Mouse (Mus musculus): Measurements from ENCODE around the gene Cd274. TPM values are rescaled to one million over a fixed set of nuclear protein-coding genes. Genes with fewer than 3 reads are reported as not detected.

Gene Cd274
- polyA plus RNA-seq, 1 experiment from 2014 or later: 0.66 TPM

DNA sequence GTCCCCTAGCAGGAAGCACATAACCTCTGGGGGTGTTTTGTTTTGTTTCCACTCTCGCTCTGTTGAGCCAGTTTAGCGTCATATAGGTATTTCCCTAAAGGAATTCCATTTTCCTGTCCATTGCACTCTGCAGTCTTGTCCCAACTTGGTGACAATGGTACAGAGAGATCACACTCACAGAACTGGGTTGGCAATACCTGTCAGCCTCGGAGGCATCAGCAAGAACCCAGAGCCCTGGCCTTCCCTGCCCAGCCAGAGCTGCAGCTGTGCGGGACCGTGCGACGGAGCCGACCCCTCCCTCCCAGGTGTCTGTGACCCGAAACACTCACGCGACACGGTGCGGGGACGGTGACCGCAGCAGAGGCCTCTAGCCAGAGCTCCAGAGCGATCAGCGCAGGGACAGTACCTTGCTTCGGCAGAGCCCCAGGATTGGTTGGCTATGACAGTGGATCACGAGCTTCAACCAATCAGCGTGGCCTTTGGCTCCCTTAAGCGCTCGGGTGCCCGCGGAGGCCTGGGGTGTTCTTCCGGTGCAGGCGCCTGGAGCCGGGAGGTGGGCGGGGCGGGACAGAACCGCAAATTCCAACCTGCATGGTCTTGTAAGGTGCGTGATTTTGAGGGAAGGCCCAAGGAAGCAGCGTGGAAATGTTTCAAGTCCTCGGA, 5.7 kb upstream of the Cd274 start:
- peak overlapping the region; percentile 75 for H3K27ac ChIP-seq (replicated peaks; ENCODE audit: low read depth, low read length)
- WGBS: 2% methylated on average over 33 of the region's 33 CpGs
- peaks cover 20% of the 10 kb centered on the region for H3K36me3 ChIP-seq (ENCODE audit: control insufficient read depth, insufficient read depth, low read length)
- peak overlapping the region; percentile 66 for H3K4me3 ChIP-seq (replicated peaks; ENCODE audit: low read depth, low read length)
- DNase-seq (peak; percentile 96), ATAC-seq (ENCODE audit: low FRiP score, low TSS enrichment) (peak; percentile 100)
- H3K4me2 ChIP-seq (ENCODE audit: low read length): peak overlapping the region; percentile 75
- peak overlapping the region; percentile 74 for H3K9ac ChIP-seq (replicated peaks; ENCODE audit: low read length)
- H3K4me1 ChIP-seq (ENCODE audit: control insufficient read depth, insufficient read depth, low read length): peaks cover 17% of the 10 kb centered on the region
- H3K27me3 ChIP-seq (ENCODE audit: control insufficient read depth, insufficient read depth, low read length): no peaks in the 10 kb centered on the region
- no peaks in the 10 kb centered on the region for H3K9me3 ChIP-seq (ENCODE audit: control insufficient read depth, low read length)

DNA sequence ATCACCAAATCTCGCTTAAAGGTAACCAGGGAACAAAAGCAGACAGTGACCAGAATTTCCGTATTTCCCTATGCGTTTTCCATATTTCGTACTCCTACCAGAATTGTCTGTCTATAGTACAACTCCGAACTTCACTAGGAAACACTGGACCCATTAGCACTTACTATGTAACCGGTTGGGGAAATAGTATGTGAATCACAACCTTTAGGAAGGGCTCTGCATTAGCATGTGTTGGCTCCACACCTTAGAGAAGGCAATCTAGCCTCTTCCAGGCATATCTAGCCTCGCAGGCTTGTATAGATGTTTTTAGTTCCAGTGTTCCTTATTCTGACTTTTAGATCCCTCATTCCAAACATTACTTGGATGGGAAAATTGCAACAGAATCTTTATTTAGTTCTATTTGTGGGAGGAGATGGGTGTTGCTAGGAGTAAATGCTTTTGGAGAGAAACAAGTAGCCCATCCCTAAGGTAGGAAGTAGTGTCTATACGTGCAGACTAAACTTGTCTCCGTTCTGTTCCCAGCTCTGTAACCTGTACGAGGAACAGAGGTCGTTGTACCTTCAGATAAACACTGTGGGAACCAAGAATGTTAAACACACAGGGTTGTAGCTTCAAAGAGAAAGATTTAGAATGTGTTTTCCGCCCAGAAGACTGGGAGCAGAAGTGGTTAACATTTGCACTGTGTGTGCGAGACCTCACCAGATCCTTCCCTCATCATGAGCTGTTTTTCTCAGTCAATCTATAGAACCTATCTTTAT, 4.9 kb upstream of the Cd274 start:
- peak overlapping the region; percentile 49; the same call in 1 of the 2 replicates for H3K27ac ChIP-seq (replicated peaks; ENCODE audit: low read depth, low read length)
- ATAC-seq (ENCODE audit: low FRiP score, low TSS enrichment) (0 out of 2 replicates have a peak, but pooled peaks have one; percentile 24), DNase-seq (no peak)
- WGBS: 45% methylated on average over 13 of the region's 13 CpGs
- H3K9me3 ChIP-seq (ENCODE audit: control insufficient read depth, low read length): no peaks in the 10 kb centered on the region
- peak overlapping the region; percentile 66 for H3K4me3 ChIP-seq (replicated peaks; ENCODE audit: low read depth, low read length)
- H3K36me3 ChIP-seq (ENCODE audit: control insufficient read depth, insufficient read depth, low read length): peaks cover 15% of the 10 kb centered on the region; the same call in 1 of the 2 replicates
- H3K27me3 ChIP-seq (ENCODE audit: control insufficient read depth, insufficient read depth, low read length): no peaks in the 10 kb centered on the region
- H3K9ac ChIP-seq (replicated peaks; ENCODE audit: low read length): peak overlapping the region; percentile 74
- H3K4me2 ChIP-seq (ENCODE audit: low read length): peak overlapping the region; percentile 75
- H3K4me1 ChIP-seq (ENCODE audit: control insufficient read depth, insufficient read depth, low read length): peaks cover 21% of the 10 kb centered on the region

DNA sequence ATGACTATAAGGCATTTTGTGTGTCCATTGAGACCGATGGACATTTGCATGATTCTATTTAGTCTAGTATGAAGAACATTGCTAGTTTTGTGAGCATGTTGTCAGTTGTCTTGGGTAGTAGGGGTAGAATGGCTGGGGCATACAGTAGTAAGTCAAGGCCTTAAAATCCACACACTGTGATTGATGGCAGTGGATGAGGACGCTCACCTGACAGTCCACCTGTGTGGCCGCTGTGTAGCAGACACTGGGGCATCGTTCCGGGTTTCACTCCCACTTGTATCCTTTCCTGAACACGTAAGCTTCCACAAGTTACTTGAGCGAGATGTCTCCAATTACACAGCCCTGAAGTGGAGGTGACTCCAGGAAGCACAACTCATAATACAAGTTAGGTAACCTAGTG, 3.7 kb upstream of the Cd274 start:
- WGBS: 90% methylated on average over 7 of the region's 7 CpGs
- Histone ChIP-seq H3K9ac (replicated peaks; ENCODE audit: low read length) (no peak overlapping the region), H3K27ac (replicated peaks; ENCODE audit: low read depth, low read length) (no peak overlapping the region), H3K4me3 (replicated peaks; ENCODE audit: low read depth, low read length) (no peak overlapping the region), H3K36me3 (ENCODE audit: control insufficient read depth, insufficient read depth, low read length) (peaks cover 8% of the 10 kb centered on the region; the same call in 1 of the 2 replicates), H3K4me1 (ENCODE audit: control insufficient read depth, insufficient read depth, low read length) (peaks cover 22% of the 10 kb centered on the region), H3K27me3 (ENCODE audit: control insufficient read depth, insufficient read depth, low read length) (no peaks in the 10 kb centered on the region), H3K4me2 (ENCODE audit: low read length) (no peak overlapping the region), H3K9me3 (ENCODE audit: control insufficient read depth, low read length) (no peaks in the 10 kb centered on the region)
- ATAC-seq (ENCODE audit: low FRiP score, low TSS enrichment): no peak
- DNase-seq: no peak

DNA sequence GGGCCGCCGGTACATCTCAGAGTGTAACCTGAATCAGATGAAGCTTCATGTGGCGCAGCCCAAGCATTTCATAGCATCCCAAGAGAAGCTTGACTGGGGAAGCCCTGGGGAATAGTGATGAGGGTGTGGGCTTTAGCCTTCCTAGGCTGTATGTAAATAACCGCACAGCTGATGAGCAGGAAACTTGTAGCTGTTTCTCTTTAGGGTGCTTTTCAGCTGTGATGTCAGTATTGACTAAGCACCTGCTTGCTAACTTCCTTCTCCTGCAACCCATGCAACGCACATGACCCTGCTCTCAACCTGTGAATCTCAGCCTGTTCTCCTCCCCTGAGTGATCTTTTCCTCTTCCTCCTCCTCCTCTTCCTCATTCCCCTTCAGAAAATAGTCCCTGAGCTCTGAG, 3.2 kb upstream of the Cd274 start:
- Histone ChIP-seq H3K4me3 (replicated peaks; ENCODE audit: low read depth, low read length) (no peak overlapping the region), H3K27me3 (ENCODE audit: control insufficient read depth, insufficient read depth, low read length) (no peaks in the 10 kb centered on the region), H3K27ac (replicated peaks; ENCODE audit: low read depth, low read length) (no peak overlapping the region), H3K9me3 (ENCODE audit: control insufficient read depth, low read length) (no peaks in the 10 kb centered on the region), H3K4me2 (ENCODE audit: low read length) (no peak overlapping the region), H3K9ac (replicated peaks; ENCODE audit: low read length) (no peak overlapping the region), H3K4me1 (ENCODE audit: control insufficient read depth, insufficient read depth, low read length) (peaks cover 22% of the 10 kb centered on the region), H3K36me3 (ENCODE audit: control insufficient read depth, insufficient read depth, low read length) (peaks cover 2% of the 10 kb centered on the region; the same call in 1 of the 2 replicates)
- WGBS: 75% methylated on average over 5 of the region's 5 CpGs
- ATAC-seq (ENCODE audit: low FRiP score, low TSS enrichment) (no peak), DNase-seq (no peak)

DNA sequence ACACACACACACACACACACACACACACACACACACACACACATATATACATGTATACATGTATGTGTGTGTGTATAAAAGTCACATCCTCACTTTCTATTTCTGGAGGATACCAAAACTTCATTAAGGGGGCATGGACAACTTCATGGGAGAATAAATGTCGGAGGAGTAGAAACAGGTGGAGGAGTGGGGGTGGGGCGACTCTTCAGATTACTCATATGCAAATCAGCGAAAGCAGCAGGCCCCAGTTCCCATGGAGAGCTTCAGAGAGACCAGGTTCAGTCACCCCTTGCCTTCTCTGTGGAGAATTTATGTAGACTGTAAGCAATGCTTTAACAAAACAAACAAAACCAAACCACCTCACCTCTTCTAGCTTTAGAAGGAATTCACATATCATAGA, 2.1 kb upstream of the Cd274 start:
- Histone ChIP-seq H3K36me3 (ENCODE audit: control insufficient read depth, insufficient read depth, low read length) (no peaks in the 10 kb centered on the region), H3K9ac (replicated peaks; ENCODE audit: low read length) (no peak overlapping the region), H3K4me1 (ENCODE audit: control insufficient read depth, insufficient read depth, low read length) (peaks cover 22% of the 10 kb centered on the region), H3K4me2 (ENCODE audit: low read length) (no peak overlapping the region), H3K27ac (replicated peaks; ENCODE audit: low read depth, low read length) (no peak overlapping the region), H3K27me3 (ENCODE audit: control insufficient read depth, insufficient read depth, low read length) (no peaks in the 10 kb centered on the region), H3K9me3 (ENCODE audit: control insufficient read depth, low read length) (no peaks in the 10 kb centered on the region), H3K4me3 (replicated peaks; ENCODE audit: low read depth, low read length) (no peak overlapping the region)
- WGBS: 22% methylated on average over 3 of the region's 3 CpGs
- DNase-seq (no peak), ATAC-seq (ENCODE audit: low FRiP score, low TSS enrichment) (no peak)

- H3K4me2 ChIP-seq (ENCODE audit: low read length): peak overlapping the region; percentile 76
- H3K27me3 ChIP-seq (ENCODE audit: control insufficient read depth, insufficient read depth, low read length): no peaks in the 10 kb centered on the region
- no peak for DNase-seq
- H3K4me1 ChIP-seq (ENCODE audit: control insufficient read depth, insufficient read depth, low read length): peaks cover 12% of the 10 kb centered on the region
- no peaks in the 10 kb centered on the region for H3K9me3 ChIP-seq (ENCODE audit: control insufficient read depth, low read length)
- H3K27ac ChIP-seq (replicated peaks; ENCODE audit: low read depth, low read length): no peak overlapping the region
- no peaks in the 10 kb centered on the region for H3K36me3 ChIP-seq (ENCODE audit: control insufficient read depth, insufficient read depth, low read length)
- H3K9ac ChIP-seq (replicated peaks; ENCODE audit: low read length): no peak overlapping the region; the same call in 1 of the 2 replicates
- H3K4me3 ChIP-seq (replicated peaks; ENCODE audit: low read depth, low read length): peak overlapping the region; percentile 39
- no peak for ATAC-seq (ENCODE audit: low FRiP score, low TSS enrichment)
- 61% methylated on average over 20 of the region's 20 CpGs for WGBS
Observed at GRCm38 (mm10) chr19:29366226-29366968, 858 bp upstream of the Cd274 start.

- peaks cover 5% of the 10 kb centered on the region for H3K4me1 ChIP-seq (ENCODE audit: control insufficient read depth, insufficient read depth, low read length)
- DNase-seq (no peak), ATAC-seq (ENCODE audit: low FRiP score, low TSS enrichment) (no peak)
- 93% methylated on average over 2 of the region's 2 CpGs for WGBS
- no peaks in the 10 kb centered on the region for H3K27me3 ChIP-seq (ENCODE audit: control insufficient read depth, insufficient read depth, low read length)
- H3K27ac ChIP-seq (replicated peaks; ENCODE audit: low read depth, low read length): no peak overlapping the region
- H3K4me3 ChIP-seq (replicated peaks; ENCODE audit: low read depth, low read length): no peak overlapping the region
- H3K9ac ChIP-seq (replicated peaks; ENCODE audit: low read length): no peak overlapping the region
- no peaks in the 10 kb centered on the region for H3K9me3 ChIP-seq (ENCODE audit: control insufficient read depth, low read length)
- H3K36me3 ChIP-seq (ENCODE audit: control insufficient read depth, insufficient read depth, low read length): no peaks in the 10 kb centered on the region
- H3K4me2 ChIP-seq (ENCODE audit: low read length): no peak overlapping the region
Observed at GRCm38 (mm10) chr19:29368041-29368440, 786 bp downstream of the Cd274 start.

- Histone ChIP-seq H3K27ac (replicated peaks; ENCODE audit: low read depth, low read length) (no peak overlapping the region), H3K4me1 (ENCODE audit: control insufficient read depth, insufficient read depth, low read length) (peaks cover 5% of the 10 kb centered on the region), H3K4me3 (replicated peaks; ENCODE audit: low read depth, low read length) (no peak overlapping the region), H3K4me2 (ENCODE audit: low read length) (no peak overlapping the region), H3K9me3 (ENCODE audit: control insufficient read depth, low read length) (no peaks in the 10 kb centered on the region), H3K27me3 (ENCODE audit: control insufficient read depth, insufficient read depth, low read length) (no peaks in the 10 kb centered on the region), H3K9ac (replicated peaks; ENCODE audit: low read length) (no peak overlapping the region), H3K36me3 (ENCODE audit: control insufficient read depth, insufficient read depth, low read length) (no peaks in the 10 kb centered on the region)
- WGBS: 88% methylated on average over 3 of the region's 3 CpGs
- DNase-seq (no peak), ATAC-seq (ENCODE audit: low FRiP score, low TSS enrichment) (no peak)
Observed at GRCm38 (mm10) chr19:29368671-29369309, 1.5 kb downstream of the Cd274 start.

Measured in midbrain, embryonic 14.5 days (tissue).